Mouse (Mus musculus): ENCODE data around the gene Gpr183.

Gpr183 gene

DNA sequence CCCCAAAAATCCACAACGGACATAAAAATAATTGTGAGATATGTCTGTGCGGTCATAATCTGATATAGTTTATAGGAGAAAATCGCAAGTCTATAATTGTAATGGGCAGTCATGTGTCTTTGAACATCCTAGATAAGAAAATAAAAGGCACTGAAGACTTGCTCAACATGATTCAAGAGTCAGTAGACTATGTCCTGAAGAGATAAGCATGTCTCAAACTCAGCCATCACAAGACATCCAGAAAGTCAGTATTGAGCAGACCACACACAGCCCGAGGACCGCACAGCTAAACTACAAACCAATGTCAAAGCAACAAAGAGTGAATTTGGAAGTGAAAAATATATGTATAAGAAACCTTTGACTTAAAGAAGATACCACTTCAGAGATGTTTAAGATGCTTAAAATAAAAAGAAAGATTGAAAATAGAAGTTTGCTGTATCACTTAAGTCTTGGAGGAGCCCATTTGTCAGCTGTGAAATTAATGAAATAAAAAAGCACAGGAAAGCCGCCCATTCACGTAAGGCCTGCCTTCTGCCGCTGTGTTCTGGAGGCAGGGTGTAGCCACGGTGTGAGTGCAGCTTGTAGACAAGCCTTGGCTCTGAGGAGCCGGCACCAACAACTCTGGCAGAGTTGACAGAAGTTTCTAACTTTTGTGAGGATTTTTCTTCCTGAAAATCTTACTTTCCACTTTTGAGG lies 7.7 kb downstream of the Gpr183 start:
- no peak for DNase-seq (ENCODE audit: low read depth, low spot score)

DNA sequence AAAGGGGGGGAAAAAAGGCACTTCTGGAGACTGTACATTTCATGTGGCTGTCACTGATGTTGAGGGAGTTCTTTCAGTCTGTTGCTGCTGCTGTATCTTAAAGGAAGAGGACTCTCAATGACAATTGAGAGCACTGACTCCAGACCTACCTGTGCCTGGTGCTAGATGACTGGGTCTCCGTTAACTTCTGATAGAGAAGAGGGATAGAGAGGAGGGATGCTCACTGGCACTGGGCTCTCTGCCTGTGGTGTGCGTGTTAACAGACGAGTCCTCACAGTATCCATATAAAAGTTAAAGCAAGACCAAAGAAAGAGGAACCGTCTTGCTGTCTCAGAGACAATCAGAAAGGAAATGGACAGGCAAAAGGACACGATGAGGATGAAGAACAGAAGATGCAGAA lies 8.7 kb downstream of the Gpr183 start:
- DNase-seq (ENCODE audit: low read depth, low spot score) = no peak

DNA sequence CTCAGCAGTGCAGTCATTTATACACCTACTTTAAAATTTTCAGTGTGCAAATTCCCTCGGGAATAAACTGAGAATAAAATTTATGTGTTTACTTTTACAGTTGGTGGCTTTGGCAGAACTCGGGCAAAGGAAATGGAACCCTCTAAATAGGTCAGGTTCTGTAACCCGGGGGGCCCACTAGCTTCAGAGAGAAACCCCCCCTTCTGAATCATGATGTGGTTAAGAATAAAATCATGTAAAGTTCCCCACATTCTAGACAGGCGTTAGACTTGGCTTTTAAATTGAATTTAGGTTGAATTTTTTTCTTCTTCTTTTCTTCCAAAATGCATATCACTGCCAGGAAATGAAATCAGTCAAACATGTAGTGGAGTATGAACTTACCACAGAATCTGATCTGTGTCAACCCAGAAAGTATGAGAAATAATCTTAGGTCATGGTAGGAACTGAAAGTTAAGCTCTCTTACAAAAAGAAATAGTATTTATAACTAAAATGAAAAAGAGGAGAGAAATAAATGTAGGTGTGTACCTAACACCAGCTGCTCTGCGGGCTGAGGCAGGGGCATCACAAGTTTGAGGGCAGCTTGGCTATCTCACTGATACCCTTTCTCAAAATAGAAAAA lies 9.7 kb downstream of the Gpr183 start:
- no peak for DNase-seq (ENCODE audit: low read depth, low spot score)

DNA sequence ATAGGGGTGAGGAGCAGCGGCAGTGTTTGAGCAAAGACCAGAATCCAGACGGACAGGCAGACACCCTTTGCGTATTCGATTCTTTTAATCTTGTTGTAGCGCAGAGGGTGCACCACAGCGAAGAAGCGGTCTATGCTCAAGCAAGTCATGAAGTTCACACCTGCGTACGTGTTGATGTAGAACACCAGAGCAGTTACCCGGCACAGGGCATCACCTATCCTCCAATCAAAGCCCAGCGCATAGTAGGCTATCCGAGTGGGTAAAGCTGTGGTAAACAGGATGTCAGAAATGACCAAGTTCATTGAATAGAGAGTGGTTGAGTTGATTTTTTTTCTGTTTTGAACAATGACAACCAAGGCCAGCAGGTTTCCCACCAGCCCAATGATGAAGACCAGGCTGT lies 10.4 kb downstream of the Gpr183 start:
- no peak for DNase-seq (ENCODE audit: low read depth, low spot score)

DNA sequence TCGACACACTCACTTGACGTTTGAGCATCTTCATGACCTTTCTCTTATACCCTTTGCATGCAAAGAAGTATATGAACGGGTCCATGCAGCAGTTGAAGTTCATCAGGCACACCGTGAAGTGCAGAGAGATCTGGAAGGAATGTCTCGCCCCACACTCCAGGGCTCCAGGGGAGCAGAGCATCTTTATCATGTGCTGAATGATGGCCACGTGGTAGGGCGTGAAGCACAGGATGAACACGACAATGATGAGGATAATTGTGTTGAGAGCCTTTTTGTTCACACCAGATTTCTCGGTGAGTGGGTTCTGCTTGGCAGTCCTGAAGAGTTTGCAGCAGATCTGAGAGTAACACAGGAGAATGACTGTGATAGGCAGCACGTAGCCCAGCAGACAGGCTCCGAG lies 10.9 kb downstream of the Gpr183 start:
- no peak for DNase-seq (ENCODE audit: low read depth, low spot score)

DNA sequence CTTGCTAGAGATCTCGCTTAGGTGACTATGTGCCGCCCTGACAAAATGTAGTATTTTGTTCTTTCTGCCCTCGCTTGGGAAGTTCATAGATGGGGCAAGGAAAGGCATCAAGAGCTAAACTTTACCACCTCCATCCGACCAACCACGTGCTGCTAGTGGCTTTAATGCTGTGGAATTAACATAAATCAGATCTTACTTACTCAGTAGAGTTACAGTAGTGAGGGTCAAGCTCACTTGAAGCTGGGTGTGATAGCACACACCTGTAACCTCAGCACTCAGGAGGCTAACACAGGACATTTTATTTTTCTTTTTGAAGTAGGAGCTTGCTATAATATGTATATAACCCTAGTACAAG lies 13.0 kb downstream of the Gpr183 start:
- DNase-seq (ENCODE audit: low read depth, low spot score) = no peak

DNA sequence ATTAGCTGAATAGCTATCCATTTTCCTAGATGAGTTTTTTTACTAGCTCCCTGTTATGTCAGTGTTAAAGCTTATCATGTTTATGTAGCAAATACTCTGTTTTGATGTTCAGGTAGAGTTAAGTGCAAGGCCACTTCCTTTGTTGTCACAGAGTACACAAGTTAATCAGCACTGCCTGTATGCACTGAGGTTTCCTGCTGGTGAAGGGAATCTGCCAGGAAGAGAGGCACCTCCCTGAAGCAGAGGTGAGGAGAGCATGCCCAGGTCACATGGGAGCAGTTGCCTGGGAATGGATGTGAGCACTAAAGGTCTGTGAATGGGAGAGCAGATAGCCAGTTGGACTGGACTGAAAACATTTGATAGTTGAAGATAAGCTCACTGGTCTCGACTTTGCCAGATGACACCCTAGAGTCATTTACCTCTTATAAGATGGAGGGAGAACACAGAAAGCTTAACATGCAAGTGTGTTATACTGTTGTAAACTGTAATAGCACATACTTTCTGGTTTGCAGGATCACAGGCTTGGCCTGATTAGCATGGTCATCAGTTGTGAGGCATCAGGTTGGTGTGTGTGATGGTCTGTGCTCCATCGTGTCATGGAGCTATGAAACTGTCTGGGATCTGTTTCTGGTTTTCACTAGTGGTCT lies 13.5 kb downstream of the Gpr183 start:
- DNase-seq (ENCODE audit: low read depth, low spot score) = peak; percentile 32

DNA sequence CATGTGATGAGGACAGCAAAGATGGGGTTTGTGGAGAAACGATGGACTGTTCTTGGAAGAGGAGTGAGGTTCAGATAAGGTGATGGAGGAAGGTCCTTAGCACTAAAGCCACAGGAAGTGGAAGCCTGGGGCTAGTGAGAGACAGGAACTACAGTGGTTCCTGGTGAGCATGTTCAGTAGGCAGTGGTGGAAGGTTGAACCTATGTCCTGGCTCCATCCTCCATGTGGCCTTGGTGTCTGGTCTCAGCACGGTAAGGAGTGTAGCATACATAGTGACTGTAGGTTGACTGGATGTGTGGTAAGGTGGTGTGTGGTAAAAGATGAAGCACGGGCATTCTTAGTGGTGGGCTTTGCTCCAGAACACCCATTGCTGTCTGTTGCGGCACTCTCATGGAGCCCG lies 15.1 kb downstream of the Gpr183 start:
- no peak for DNase-seq (ENCODE audit: low read depth, low spot score)

DNA sequence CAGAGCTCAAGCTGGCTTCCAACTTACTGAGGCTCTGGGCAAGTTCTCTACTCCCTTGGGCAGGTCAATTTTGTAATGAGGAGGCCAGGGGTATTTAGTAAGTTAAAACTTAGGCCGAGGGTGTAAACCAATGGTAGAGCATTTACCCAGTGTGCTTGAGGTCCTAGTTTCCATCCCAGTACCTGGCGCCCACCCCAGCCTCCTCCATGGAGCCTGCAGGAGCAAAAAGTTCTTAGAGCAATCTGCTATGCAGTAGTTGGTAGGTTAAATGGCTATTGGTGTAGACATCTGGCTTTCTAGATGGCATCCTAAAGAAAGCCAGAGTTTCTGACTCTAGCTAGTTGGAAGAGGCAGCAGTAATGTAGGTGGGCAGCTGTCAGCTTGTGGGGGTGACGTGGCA lies 15.6 kb downstream of the Gpr183 start:
- DNase-seq (ENCODE audit: low read depth, low spot score) = no peak

DNA sequence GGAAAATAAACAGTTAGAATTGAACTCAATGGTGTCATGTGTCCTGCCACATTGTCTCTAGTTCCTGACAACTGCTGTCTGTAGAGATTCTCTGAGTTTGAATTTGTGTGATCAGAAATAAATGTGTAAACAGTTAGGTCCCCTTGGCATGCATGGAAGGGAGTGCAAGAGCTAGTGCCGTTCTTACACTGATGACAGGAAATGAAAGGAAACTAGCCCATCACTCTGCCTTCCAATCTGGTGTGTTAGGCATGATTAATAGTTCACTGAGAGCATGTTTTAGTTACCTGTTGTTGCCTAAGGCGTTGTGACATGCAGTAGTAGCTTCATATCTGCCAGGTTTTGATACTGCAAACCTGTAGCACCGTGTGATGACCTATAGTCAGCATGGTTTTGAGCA lies 17.0 kb downstream of the Gpr183 start:
- DNase-seq (ENCODE audit: low read depth, low spot score) = no peak

DNA sequence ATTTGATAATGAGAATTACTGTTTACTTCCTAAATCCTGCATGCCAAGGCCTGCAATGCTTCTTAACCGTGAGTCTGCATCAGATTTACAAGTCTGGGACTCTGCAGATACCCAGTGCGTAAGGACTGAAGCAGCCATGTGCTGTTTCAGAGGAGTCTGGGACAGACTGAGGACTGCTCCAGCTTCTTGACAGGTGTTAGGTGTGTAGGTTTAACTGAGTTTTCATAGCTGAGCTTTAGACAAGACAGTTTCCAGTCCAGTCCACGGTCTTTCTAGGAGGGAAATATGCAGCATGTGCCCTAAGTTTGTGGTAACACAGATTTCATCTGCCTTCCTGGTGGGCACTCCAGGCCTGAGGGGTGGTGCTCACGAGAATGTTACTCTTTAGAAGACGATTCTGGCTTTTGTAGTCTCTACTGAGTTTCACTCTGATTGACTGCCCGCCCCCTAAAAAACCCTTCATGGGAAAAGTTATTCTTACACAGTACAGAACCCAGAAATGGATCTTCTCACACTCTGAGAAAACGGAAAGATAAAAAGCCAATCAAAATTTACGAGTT lies 17.7 kb downstream of the Gpr183 start:
- DNase-seq (ENCODE audit: low read depth, low spot score) = no peak

DNA sequence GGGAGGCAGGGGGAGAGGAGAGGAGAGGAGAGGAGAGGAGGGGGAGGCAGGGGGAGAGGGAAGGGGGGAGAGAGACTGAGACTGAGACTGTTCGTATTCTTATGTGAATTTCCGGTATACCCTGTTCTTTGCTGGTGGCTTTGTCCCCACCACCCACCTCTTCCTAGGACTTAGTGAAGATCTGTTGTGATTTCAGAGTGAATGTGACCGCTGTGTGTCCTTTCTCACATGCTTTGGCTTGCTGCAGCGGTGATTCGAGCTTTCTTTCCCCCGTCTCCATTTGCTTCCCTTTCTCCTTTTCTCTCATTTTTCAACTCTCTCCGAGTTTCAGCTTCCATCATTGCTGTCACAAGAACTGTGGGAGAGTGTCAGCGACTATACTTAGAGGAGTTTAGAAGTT lies 18.3 kb downstream of the Gpr183 start:
- DNase-seq (ENCODE audit: low read depth, low spot score) = peak; percentile 85

DNA sequence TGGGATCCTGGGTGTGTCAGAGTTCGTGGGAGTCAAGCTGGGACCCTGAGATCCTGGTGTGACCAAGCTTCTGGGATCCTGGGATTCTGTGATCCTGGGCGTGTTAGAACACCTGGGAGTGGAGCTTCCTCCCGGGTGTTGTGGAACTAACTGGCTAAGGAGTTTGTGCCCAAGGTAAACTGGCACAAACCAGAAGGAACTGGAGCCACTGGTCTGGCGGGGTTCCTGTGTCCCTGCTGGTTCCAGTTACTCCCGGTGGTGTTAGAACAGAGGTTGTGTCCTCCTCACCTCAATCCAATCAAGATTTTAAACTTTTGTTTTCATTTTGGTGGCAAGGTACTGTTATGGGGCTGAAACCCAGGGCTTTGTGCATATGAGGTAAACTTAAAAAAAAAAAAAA lies 18.9 kb downstream of the Gpr183 start:
- DNase-seq (ENCODE audit: low read depth, low spot score) = peak; percentile 96

DNA sequence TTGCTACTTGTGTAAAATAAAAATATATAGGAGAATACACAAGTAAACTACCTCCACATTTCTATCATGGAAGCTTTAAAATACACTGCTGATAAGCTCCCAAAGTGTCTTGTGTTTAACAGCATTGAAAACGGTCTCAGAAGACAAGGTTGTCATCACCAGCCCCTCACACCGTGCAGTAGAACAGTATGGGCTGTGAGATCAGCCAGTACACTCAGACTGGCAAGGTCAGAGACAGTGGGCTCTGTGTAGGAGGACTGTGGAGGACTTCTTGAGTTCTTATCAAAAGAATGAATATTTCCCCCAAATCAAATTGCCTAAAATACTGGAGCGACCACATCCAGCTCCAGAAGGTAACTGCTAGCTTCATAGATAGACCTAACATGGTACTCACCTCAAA lies 25.4 kb downstream of the Gpr183 start:
- DNase-seq (ENCODE audit: low read depth, low spot score) = no peak

DNA sequence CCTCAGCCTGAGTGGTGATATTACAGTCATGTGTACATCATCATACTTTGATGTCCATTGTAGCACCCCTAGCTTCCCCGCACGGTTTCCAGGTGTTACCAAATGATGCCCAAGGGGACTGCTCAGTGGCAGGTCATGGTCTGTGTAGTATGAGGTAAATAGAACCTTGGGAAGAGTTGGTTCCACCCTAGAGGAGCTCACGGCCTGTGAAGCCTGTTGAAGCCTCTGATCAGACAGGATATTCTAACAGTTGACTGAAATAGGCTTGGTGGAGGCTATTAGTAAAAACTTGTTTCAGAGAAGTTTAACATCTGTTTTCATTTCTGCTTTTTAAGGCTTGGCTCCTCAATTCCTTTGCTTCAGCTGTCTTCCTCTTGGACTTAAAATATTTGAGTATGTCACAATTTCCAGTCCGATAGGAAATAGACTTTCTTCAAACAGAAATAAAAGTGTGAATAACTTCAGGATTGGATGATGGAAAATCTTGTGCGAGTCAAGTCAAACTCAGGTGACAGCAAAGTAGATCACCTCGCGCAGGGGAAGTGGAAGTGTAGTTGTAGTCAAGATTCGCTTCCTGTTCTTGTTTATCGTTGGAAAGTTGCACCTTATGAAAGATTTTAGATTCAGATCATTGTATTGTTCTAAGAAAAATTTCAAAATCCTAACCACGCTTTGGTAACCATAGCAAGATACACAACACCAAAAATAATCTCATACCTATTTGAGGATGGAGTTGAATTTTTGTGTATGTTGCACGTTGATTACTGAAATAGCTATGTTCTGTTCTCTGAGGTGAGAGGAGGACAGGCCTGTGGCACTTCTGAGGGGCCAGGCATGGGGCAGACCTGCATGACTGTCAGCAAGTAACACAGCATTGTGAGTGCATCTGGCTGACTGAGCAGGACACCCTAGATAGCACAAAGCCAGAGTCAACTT lies 26.5 kb downstream of the Gpr183 start:
- no peak for DNase-seq (ENCODE audit: low read depth, low spot score)

DNA sequence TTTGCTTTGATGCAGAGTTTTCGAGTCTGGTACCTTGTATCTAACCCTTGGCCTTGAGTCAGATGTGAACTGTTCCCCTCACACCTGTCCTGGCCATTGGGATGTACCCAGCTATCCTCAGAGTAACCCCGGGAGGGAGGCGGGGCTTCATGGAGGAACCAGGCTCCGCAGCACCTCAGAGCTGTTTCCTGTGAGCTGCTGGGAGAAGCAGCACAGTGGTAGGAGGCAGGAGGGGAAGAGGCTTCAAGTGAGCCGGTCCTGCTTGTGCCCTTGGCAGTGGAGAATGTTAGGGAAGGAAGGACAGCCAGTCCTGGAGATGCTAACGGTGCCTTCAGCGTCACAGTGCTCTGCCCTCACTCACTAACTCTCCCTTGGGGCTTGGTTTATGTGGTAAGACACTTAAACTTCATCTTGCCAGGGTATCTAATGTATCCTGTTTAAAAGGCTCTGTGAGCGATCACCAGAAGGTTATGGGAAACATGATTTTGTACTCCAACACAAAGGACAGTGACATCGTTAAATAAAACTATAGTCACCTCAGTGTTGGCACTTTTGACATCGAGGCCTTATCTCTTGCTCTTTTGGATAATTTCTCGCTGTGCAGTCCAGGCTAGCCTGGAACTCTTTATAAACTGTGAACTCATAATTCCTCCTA lies 27.3 kb downstream of the Gpr183 start:
- DNase-seq (ENCODE audit: low read depth, low spot score) = peak; percentile 42

DNA sequence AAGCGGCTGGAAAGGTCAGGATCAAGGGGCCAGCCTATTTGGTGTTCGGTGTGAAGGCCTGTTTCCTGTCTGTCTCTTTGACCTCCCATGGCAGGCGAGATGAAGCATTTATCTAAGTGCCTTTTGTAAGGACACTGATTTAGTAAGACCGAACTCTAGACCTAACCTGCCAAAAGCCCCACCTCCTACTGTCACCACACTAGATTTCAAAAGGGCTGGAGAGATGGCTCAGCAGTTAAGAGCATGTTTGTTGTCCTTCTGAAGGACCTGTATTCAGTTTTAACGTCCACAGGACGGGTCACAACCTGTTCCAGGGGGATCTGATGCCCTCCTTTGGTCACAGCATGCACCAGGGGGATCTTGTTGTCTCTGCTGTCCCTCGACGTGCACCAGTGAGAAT lies 28.1 kb downstream of the Gpr183 start:
- DNase-seq (ENCODE audit: low read depth, low spot score) = no peak

DNA sequence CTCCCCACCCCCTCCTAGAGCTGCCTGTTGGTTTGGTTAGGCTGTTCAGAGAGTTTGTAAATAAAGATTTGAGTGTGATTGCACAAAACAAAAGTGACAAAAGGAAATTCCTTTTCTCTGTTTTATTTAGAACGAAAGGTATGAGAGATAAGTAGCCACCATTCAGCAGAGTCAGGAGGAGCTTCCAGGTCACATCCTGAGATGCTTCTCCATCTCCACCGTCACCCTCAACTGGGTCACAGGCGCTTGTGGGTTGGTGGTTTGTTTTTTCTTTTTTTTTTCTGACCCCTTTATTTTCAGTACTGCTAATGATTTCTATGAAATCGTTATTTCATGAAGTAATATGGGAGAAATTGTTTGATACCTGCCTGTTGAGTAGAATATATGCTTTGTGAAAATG lies 28.6 kb downstream of the Gpr183 start:
- DNase-seq (ENCODE audit: low read depth, low spot score) = no peak

DNA sequence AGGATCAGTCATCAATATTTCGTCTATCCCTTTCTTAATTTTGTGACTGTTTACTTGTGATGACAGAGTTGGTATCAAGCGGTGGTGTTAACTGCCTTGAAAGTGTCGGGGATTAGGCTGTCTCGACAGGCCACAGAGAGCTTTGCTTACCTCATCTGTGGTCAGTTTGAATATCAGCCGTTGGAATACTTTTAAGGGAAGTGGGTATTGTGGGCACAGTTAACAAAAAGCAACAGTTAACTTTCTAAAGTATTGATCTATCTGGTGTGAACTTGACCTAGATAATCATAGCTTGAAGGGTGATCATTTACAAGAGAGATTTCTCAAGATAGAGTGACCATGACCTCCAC lies 30.4 kb downstream of the Gpr183 start:
- no peak for DNase-seq (ENCODE audit: low read depth, low spot score)

DNA sequence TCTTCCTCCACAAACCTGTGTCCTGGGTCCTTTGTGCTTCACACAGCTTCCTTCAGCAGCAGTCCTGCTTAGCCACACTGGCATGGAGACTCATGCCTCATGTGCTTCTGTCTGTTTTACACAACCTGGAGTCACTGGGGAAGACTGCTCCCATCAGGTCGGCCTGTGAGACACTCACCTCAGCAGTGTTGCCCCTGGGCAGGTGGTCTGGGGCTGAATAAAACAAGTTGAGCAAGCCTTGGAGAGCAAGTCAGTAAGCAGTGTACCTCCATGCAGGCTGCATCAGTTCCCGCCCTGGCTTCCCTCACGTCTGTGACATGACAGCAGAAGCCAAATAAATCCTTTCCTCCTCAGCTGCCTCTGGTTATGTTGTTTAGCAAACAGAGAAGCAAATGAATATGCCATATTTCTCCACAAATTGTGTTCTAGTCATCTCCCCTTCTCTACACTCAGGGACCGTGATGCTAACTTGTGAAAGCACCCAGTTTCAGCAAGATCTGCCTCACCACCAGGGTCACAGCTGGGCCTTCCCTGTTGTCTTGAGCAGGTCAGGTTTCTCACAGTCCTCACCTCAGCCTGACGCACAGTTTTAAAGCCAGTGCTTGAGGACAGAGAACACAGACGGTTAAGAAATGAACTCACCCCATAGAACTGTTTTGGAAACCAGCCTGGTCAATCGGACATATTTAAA lies 30.9 kb downstream of the Gpr183 start:
- no peak for DNase-seq (ENCODE audit: low read depth, low spot score)

DNA sequence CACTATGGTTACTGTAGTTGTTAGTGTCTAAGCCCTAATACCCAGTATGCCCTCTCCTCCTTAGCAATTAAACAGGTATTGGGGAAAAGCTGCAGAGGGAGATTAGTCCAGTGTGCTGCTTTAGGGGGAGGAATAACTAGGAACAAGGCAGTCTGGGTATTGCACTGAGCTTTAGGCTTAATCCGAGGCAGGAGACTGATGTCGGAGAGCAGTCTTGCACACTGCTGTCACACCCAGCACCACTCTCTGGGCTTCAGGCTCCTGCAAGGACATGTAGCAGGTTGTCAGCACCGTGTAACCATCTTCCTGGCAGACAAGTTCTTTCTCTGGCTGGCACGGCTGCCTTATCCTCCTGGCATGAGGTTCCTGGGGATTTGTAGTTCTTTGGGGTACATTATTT lies 32.8 kb downstream of the Gpr183 start:
- DNase-seq (ENCODE audit: low read depth, low spot score) = no peak
